Mouse (Mus musculus) adrenal gland, adult 18-20 months (tissue): ENCODE results near the gene Arhgef25. TPM values are rescaled to one million over a fixed set of nuclear protein-coding genes. Genes with fewer than 3 reads are reported as not detected.
"Not testable (repeated sequence)": the region's sequence is repeated elsewhere in the genome, so short reads cannot be mapped to it uniquely, and the experiment has no call there.

Experiments used
- DNase-seq, 2 experiments: peaks; one replicate each; pipeline ENCODE4 v3.0.0; 2021 to 2022; ENCODE audit warnings: low spot score in 2 of 2
- total RNA-seq, 2 experiments: library from RNA; stranded (reverse); gene quantifications; 1 replicate in 1 of 2; 2 replicates in 1 of 2; pipeline ENCODE4 v1.2.3; 2021

The Arhgef25 gene
- total RNA-seq, 2 experiments from 2014 or later, result 18.8 to 20.3 TPM

DNA sequence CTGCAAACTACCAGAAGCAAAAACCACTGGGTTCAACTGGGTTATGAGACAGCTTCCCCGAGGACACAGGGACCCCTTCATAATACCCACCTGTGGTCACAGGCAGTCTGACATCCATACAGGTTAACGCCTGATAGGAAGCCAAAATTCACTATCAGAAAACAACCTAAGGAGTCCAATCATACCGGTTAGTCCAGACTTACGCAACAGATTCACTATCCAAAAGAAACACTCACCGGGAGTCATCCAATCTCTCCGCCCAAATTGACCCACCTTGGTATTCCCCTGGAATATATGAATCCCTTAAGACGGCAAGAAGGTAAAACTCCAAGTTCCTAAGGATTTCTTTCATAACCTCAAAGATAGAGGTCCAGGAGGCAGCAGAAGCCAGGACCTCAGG is 45.3 kb downstream of the Arhgef25 start:
- DNase-seq, result no peak

DNA sequence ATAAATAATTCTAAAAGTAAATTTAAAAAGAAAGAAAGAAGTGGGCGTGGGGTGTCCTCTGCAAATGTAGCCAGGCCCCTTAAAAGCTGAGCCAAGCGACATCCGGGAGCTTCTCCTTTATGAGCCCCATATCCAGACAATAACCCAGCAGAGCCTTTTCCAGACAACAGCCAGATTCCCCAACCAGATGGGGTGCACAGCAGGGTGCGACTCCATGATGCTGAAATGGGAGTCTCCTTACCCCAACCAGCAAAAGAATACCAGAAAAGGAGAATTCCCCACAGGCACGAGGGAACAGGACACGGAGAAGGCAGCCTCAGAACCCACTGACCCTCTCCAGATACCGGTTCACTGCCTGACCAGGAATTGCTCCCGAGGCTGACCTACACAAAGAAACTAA is 46.7 kb downstream of the Arhgef25 start:
- DNase-seq, result no peak

DNA sequence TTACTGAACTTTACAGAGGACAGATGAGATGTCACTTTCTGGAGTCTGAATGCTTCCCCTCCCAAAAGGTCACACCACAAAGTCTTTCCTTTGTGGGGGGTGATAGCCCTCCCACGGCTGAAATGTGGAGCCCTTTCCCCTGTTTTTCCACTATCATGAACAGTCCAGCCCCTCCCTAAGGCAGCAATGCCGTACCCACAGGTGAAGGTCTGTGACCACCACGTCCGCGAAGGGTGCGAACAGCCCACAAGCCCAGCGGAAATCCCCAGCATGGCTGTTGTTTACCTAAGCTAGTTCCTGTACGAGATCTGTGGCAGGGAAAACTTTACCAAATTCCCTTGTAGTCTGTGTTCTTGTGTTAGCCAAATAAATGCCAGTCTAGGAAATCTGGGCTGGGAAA is 48.4 kb downstream of the Arhgef25 start:
- DNase-seq, result no peak

DNA sequence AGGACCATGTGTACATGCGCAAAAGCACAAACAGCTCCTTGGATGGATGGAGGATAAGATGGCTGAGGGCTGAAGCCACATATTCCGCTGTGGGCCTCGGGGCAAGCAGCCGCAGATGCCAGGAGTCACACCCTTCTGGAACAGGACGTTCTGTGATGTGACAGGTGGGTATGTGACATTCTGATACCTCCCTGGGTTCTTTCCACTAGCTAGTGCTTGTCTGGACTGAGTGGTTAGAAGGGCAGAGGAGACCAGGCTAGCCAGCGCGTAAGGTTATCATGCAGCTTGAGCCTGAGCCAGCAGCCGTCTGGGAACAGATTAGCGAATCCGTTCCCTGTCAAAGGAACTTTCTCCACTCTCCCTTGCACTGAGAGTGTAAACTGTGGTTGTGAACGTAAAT is 48.9 kb downstream of the Arhgef25 start:
- DNase-seq, result no peak

DNA sequence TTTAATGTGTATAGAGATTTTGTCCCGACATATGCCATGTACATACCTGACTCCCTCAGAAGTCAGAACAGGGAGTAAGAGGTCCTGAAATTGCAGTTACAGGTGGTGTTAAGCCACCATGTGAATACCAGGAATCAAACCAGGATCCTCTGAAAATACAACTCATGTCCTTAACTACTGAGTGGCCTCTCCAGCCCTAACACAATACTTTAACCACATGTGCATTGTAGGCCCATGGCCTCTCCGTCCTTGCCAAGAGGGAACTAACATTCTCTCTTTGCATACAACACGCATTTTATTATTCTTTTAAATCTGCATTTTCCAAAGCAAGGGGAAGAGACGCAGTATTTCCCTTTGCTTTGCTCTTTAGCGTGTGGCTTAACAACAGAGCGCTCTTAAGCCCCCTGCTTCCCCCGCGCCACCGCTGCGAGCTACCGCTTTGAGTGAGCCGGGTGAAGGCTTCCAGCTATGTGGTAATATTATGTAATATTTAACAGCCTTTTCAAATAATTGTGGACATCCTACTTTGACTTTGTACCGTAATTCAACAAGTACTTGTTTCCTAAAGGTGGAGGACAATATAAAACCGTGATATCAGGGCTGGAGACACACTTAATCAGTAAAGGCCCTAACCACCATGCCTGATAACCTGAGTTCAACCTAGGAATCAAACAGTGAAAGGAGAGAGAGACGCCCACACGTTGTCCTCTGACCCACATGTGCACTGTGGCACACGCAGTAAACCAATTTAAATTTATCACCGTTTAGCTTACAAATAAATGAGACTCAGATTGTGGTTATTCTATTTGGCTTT is 51.3 kb downstream of the Arhgef25 start:
- DNase-seq, result no peak

DNA sequence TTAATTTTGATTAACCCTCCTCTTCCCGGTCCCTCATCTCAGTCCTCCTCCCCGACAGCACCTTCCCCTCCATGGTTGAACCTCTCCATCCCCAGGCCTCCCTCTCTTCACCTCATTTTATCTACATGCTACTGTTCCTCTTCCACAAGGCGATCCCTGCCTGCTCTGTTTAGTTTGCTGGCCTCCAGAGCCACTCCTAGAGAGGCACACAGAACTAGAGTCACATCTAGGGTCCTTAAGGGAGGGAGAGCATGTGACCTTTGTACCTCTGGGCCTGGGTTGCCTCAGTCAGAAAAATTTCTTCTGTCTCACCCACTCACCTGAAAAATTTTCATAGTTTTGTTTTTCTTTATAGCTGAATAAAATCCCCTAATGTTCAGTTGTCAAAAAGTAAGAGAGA is 52.0 kb downstream of the Arhgef25 start:
- DNase-seq, result no peak

DNA sequence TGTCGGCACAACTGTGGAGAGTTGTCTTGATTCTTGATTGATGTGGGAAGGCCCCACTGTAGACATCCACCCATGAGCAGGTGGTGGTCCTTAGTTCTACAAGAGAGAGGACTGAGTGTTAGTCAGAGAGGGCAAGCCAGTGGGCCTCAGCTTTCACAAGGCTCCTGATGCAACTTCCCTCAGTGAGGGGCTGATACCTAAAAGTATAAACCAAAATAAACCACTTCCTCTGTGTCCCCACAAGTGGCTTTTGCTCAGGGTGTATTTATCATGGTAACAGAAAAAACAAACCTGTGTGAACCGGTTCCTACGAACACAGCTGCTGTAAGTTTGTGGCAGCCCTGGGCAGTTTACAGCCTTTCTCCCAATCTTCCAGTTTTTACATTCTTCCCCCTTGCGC is 53.4 kb downstream of the Arhgef25 start:
- DNase-seq, result no peak

DNA sequence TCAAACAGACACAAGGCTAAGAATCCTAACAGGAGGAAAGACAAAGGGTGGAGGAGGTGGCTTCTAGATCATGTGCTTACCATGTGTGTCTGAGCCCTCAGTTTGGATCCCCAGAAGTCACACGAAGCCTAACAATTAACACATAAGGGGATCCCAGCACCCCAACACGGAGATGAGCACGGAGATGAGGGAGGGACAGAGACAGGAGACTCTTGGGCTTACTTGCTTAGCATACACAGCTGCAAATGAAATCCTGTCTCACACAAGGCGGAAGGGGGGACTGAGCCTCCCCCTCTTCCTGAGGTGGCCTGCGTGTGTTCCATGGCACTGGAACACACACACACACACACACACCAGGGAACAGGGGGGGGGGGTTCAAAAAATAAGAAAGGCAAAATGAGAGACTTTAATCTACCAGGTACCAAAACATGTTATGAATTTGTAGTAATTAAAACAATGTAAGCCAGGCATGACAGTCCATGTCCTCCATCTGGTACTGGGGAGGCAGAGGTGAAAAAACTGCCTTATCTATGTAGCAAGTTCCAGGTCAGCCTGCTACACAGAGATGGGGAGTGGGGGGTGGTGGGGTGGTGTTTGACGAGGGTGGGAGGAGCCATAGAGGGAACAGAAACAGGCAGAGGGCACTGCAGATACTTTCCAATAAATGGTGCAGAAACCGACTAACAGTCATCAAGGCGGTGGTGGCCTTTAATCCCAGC is 54.6 kb downstream of the Arhgef25 start:
- DNase-seq, result no peak

DNA sequence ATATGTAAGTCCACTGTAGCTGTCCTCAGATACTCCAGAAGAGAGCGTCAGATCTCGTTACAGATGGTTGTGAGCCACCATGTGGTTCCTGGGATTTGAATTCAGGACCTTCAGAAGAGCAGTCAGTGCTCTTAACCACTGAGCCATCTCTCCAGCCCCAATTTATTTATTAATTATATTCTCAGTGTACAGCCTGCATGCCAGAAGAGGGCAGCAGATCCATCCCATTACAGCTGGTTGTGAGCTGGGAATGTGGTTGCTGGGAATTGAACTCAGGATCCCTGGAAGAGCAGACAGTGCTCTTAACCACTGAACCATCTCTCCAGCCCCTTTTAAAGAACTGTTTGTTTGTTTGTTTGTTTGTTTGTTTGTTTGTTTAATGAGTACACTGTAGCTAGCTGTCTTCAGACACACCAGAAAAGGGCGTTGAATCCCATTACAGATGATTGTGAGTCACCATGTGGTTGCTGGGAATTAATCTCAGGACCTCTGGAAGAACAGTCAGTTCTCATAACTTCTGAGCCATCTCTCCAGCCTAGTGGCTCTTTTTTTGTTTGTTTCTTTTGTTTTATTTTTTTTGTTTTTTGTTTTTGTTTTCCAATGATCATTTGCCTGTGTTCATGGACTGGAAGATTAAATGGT is 55.4 kb downstream of the Arhgef25 start:
- not testable (repeated sequence) for DNase-seq

Other genes with a start within 250 kb of the Arhgef25 start
- 10 to 100 TPM; 73.0 to 98.7 TPM for gene Ctdsp2, start 211.4 kb downstream of the Arhgef25 start, total RNA-seq
- 1 to 10 TPM in 1 of 2 experiments, under 1 TPM in 1; 0.67 to 5.5 TPM for gene Avil, start 189.4 kb downstream of the Arhgef25 start, total RNA-seq
- gene Tsfm, start 159.2 kb downstream of the Arhgef25 start, total RNA-seq, result 10 to 100 TPM; 55.1 to 61.3 TPM
- 10 to 100 TPM; 16.0 to 18.2 TPM for gene Mettl1, start 148.7 kb downstream of the Arhgef25 start, total RNA-seq
- gene Eef1akmt3, start 148.6 kb downstream of the Arhgef25 start, total RNA-seq, result under 1 TPM; 0.26 to 0.27 TPM
- gene Cyp27b1, start 141.8 kb downstream of the Arhgef25 start, total RNA-seq, result under 1 TPM; 0.42 to 0.56 TPM
- gene March9, start 129.9 kb downstream of the Arhgef25 start, total RNA-seq, result 1 to 10 TPM; 6.3 to 6.8 TPM
- gene Cdk4, start 126.5 kb downstream of the Arhgef25 start, total RNA-seq, result 100 to 1,000 TPM; 138 to 172 TPM
- gene Tspan31, start 119.8 kb downstream of the Arhgef25 start, total RNA-seq, result 100 to 1,000 TPM; 106 to 107 TPM
- gene Agap2, start 114.8 kb downstream of the Arhgef25 start, total RNA-seq, result 1 to 10 TPM; 3.1 to 3.2 TPM
- 100 to 1,000 TPM; 114 to 147 TPM for gene Os9, start 69.0 kb downstream of the Arhgef25 start, total RNA-seq
- gene B4galnt1, start 24.9 kb downstream of the Arhgef25 start, total RNA-seq, result 1 to 10 TPM; 7.8 to 8.6 TPM
- 1 to 10 TPM; 1.1 to 1.8 TPM for gene Slc26a10, start 9.4 kb downstream of the Arhgef25 start, total RNA-seq
- 10 to 100 TPM; 63.0 to 67.6 TPM for gene Dtx3, start 5.6 kb upstream of the Arhgef25 start, total RNA-seq
- gene Pip4k2c, start 21.5 kb upstream of the Arhgef25 start, total RNA-seq, result 10 to 100 TPM; 41.5 to 44.7 TPM
- gene Kif5a, start 73.3 kb upstream of the Arhgef25 start, total RNA-seq, result 1 to 10 TPM; 5.4 to 8.0 TPM
- 100 to 1,000 TPM; 143 to 159 TPM for gene Dctn2, start 76.3 kb upstream of the Arhgef25 start, total RNA-seq
- 10 to 100 TPM; 38.9 to 45.4 TPM for gene Mbd6, start 98.9 kb upstream of the Arhgef25 start, total RNA-seq
- gene Mars, start 121.7 kb upstream of the Arhgef25 start, total RNA-seq, result 10 to 100 TPM; 80.9 to 98.6 TPM
- 1 to 10 TPM; 1.7 to 2.9 TPM for gene Arhgap9, start 131.9 kb upstream of the Arhgef25 start, total RNA-seq
- gene Gli1, start 151.9 kb upstream of the Arhgef25 start, total RNA-seq, result 1 to 10 TPM; 3.3 to 4.1 TPM
- not detected for gene Inhbe, start 164.3 kb upstream of the Arhgef25 start, total RNA-seq
- gene Inhbc, start 180.3 kb upstream of the Arhgef25 start, total RNA-seq, result not detected
- 100 to 1,000 TPM; 104 to 117 TPM for gene R3hdm2, start 190.2 kb upstream of the Arhgef25 start, total RNA-seq